Mouse (Mus musculus) central nervous system, embryonic 11.5 days (tissue): ENCODE data around the gene Slc13a3. TPM values are rescaled to one million over a fixed set of nuclear protein-coding genes. Genes with fewer than 3 reads are reported as not detected.

Source experiments
- polyA plus RNA-seq: library from polyadenylated mRNA; depleted of rRNA; stranded (reverse); fragments of >200 nt; gene quantifications from 2 replicates; pipeline ENCODE4 v1.2.3, GENCODE M21; 2012; rRNA removed

Gene Slc13a3
- polyA plus RNA-seq = 0.66 and 0.67 TPM in 2 replicates

GRCm38 (mm10) chr2:165473003-165473402, at the start of gene Slc13a3:
Gene Slc13a3 (minus strand): TSS chr2:165473230.

GRCm38 (mm10) chr2:165503259-165504203, 30.5 kb upstream of the Slc13a3 start, which contains the start of gene Slc2a10:
Gene Slc2a10 (plus strand): TSS chr2:165503787.

GRCm38 (mm10) chr2:165492648-165493553, 19.9 kb upstream of the Slc13a3 start, which contains the start of gene Trp53rka:
Gene Trp53rka (minus strand): TSS chr2:165493324.

GRCm38 (mm10) chr2:165387844-165388495, 85.1 kb downstream of the Slc13a3 start, which contains the start of gene Zfp334:
Gene Zfp334 (minus strand): TSS chr2:165388259.

GRCm38 (mm10) chr2:165368496-165368895, 104.5 kb downstream of the Slc13a3 start, which contains the start of gene Zfp663:
Gene Zfp663 (minus strand): TSS chr2:165368729.

Other genes with a start within 250 kb of the Slc13a3 start
- 5.7 and 9.5 TPM in 2 replicates for gene Cdh22, start 238.4 kb downstream of the Slc13a3 start, polyA plus RNA-seq
- gene Slc35c2, start 185.4 kb downstream of the Slc13a3 start, polyA plus RNA-seq = 26.0 and 44.2 TPM in 2 replicates
- gene Elmo2, start 146.8 kb downstream of the Slc13a3 start, polyA plus RNA-seq = 53.6 and 70.2 TPM in 2 replicates
- 4.6 and 6.1 TPM in 2 replicates for gene Zfp663, start 104.5 kb downstream of the Slc13a3 start, polyA plus RNA-seq
- 20.6 and 22.5 TPM in 2 replicates for gene Zfp334, start 85.0 kb downstream of the Slc13a3 start, polyA plus RNA-seq
- 0.07 and 0.10 TPM in 2 replicates for gene Ocstamp, start 72.8 kb downstream of the Slc13a3 start, polyA plus RNA-seq
- 38.4 and 43.2 TPM in 2 replicates for gene Trp53rka, start 20.1 kb upstream of the Slc13a3 start, polyA plus RNA-seq
- 2.1 and 3.6 TPM in 2 replicates for gene Slc2a10, start 30.6 kb upstream of the Slc13a3 start, polyA plus RNA-seq
- gene Eya2, start 121.8 kb upstream of the Slc13a3 start, polyA plus RNA-seq = 20.8 and 23.5 TPM in 2 replicates